ENCODE assay signal across 9 mouse cellular contexts in genomic region chr17:62659501-62660175, GRCm38 (mm10).
DNase-seq lines count a peak whose midpoint lies in the region; ATAC-seq lines count a peak whose summit lies in the region.
"Had no signal": no experiment of that assay in that cellular context is flagged by ENCODE, and none has a peak within 500 bp of the region (broad histone marks: within the 10 kb centered on the region; RNA-seq: fewer than 3 reads in every experiment).

No protein-coding gene starts in this region.

- H3K36me3 ChIP-seq in hindbrain, embryonic 11.5 days (ENCODE audit: control insufficient read depth, insufficient read depth, low read length) = no peaks in the 10 kb centered on the region

- WGBS in hindbrain, embryonic 11.5 days = 78% methylated on average over 14 of the region's 14 CpGs

- intact Hi-C loops in left cerebral cortex, postnatal 10 days (cut with DNase I) = no loop called here

- no peaks in the 10 kb centered on the region for H3K4me1 ChIP-seq in hindbrain, embryonic 11.5 days (replicated peaks; ENCODE audit: control insufficient read depth, insufficient read depth, low read length)
- H3K4me1 ChIP-seq: megakaryocyte, embryonic 14.5 days had no signal

- H3K4me2 ChIP-seq in hindbrain, embryonic 11.5 days (replicated peaks; ENCODE audit: low read depth, low read length) = no peak overlapping the region

- H3K27ac ChIP-seq in hindbrain, embryonic 11.5 days (ENCODE audit: low read depth, low read length) = no peak overlapping the region

- no peaks in the 10 kb centered on the region for H3K9me3 ChIP-seq in hindbrain, embryonic 11.5 days (ENCODE audit: control insufficient read depth, low read length)

- no peaks in the 10 kb centered on the region for H3K27me3 ChIP-seq in hindbrain, embryonic 11.5 days (ENCODE audit: control insufficient read depth, insufficient read depth, low read length)
- H3K27me3 ChIP-seq: megakaryocyte, embryonic 14.5 days had no signal

- peak; percentile 33; the same call in 1 of the 2 replicates for ATAC-seq in hindbrain, embryonic 11.5 days (ENCODE audit: low FRiP score)

- no peak overlapping the region for H3K9ac ChIP-seq in hindbrain, embryonic 11.5 days (ENCODE audit: low read depth, low read length)

- DNase-seq in kidney, adult 11 months = peak; percentile 17
- no peak for DNase-seq in kidney, adult 18-20 months
- no peak for DNase-seq in hindbrain, embryonic 11.5 days (ENCODE audit: low spot score)
- DNase-seq in left cerebral cortex, postnatal 10 days (ENCODE audit: extremely low spot score in 1 of 2, low spot score in 2 of 2) = peak; percentile 36 to 67
- DNase-seq in right cerebral cortex, postnatal 14 days = peak; percentile 28
- DNase-seq in T-cell, adult 2 months (ENCODE audit: low spot score) = no peak
- no peak for DNase-seq in ovary, postnatal 36 days (ENCODE audit: low spot score)
- DNase-seq in thymus, postnatal 25 days = no peak

- no peak overlapping the region for H3K4me3 ChIP-seq in hindbrain, embryonic 11.5 days (ENCODE audit: low read depth, low read length)
- H3K4me3 ChIP-seq: megakaryocyte, embryonic 14.5 days had no signal

Comparison
In these comparisons a context has a peak if more than half of its experiments do, and no peak if none do; other contexts are left out.
1. DNase-seq: peak in kidney, adult 11 months (single experiment), left cerebral cortex, postnatal 10 days (2 of 2) and right cerebral cortex, postnatal 14 days (single experiment); none in kidney, adult 18-20 months (single experiment), hindbrain, embryonic 11.5 days (single experiment), T-cell, adult 2 months (single experiment), ovary, postnatal 36 days (single experiment) and thymus, postnatal 25 days (single experiment).